Mouse (Mus musculus): Measurements from ENCODE around the gene Gm45902.

GRCm38 (mm10) chr2:3489816-3490215 lies 22.8 kb downstream of the Gm45902 start:
- TF ChIP-seq CTCF (IDR thresholded peaks at IDR 0.05; ENCODE audit: low read depth, low read length) = no peak
- TF ChIP-seq GATA1 (IDR thresholded peaks at IDR 0.05; ENCODE audit: borderline replicate concordance, low read length) = no peak
- TF ChIP-seq POLR2AphosphoS5 (IDR thresholded peaks at IDR 0.05; ENCODE audit: insufficient replicate concordance, low read depth, low read length) = no peak
- no peak for TF ChIP-seq TAL1 (conservative IDR thresholded peaks at IDR 0.05; ENCODE audit: low read depth, low read length)
- TF ChIP-seq GATA2 (IDR thresholded peaks at IDR 0.05; ENCODE audit: borderline replicate concordance, low read depth, low read length) = no peak

All from G1E (cell line).